Mouse (Mus musculus): ENCODE measurements around the gene Derl3. TPM values are rescaled to one million over a fixed set of nuclear protein-coding genes. Genes with fewer than 3 reads are reported as not detected.

The Derl3 gene
- polyA plus RNA-seq, 1 experiment: not detected

DNA sequence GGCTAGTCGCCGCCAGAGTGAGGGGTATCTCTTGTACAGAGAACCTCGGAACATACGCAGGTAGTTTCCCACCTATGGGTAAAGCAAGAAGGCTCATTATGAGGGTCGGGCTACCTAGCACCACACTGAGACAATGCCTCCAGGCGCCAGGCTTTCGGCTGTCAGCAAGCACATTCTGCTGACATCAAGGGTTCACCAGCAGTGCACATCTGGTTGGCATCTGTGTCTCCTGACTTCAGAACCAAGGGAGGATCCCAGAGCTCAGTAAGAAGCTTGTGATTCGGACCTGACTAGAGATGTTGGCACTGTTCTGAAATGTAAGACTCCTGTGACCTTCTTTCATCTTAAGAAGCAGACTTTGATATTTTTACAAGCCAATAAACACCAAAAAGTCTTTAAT, 23.6 kb downstream of the Derl3 start:
- WGBS: 79% methylated on average over 8 of the region's 8 CpGs
- Histone ChIP-seq H3K4me3 (ENCODE audit: insufficient read depth, low read depth, low read length) (no peak overlapping the region), H3K4me1 (ENCODE audit: control insufficient read depth, insufficient read depth, low read length) (peaks cover 23% of the 10 kb centered on the region), H3K27ac (ENCODE audit: insufficient read depth, low read depth, low read length) (no peak overlapping the region)
- TF ChIP-seq POLR2A (IDR thresholded peaks at IDR 0.05; ENCODE audit: insufficient read depth, low read depth, low read length): no peak

GRCm38 (mm10) chr10:75919026-75919425, 25.8 kb downstream of the Derl3 start:
- TF ChIP-seq POLR2A (IDR thresholded peaks at IDR 0.05; ENCODE audit: insufficient read depth, low read depth, low read length) (no peak), CTCF (IDR thresholded peaks at IDR 0.05; ENCODE audit: insufficient read depth, low read depth, low read length) (no peak)
- H3K4me1 ChIP-seq (ENCODE audit: control insufficient read depth, insufficient read depth, low read length): peaks cover 26% of the 10 kb centered on the region
- 79% methylated on average over 5 of the region's 5 CpGs for WGBS

DNA sequence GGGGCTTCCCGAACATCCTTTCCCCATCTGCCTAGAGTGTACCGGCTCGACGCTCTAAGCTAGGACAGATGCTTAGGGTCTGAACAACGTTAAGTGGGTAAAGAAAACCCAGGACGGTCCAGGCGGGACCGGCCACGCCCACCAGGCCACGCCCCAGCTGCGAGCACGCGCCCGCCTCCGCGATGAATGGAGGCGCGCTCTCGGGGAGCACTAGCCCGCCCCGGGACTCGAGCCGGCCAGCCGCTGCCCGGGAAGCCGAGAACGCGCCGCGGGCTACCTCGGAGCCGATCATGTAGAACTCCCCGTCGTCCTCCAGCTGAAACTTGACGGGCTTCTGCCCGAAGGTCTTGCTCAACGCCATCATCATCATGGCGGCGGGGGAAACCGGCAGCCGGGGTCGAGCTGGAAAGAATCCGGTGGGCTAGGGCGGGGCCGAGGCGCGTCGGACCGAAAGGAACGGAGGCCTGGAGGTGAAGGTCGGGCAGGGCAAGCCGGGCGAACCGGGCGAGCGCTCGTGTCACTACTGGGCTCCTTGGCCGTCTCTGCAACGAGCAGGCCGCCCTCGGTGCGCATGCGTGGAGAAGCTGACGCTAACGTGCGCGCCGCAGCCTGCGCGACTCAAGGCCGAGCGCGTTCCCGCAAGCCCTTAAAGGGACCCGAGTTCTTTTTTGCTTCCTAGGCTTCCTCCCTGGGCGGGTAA, 28.0 kb downstream of the Derl3 start, which contains the start of gene Smarcb1:
TSS of gene Smarcb1 (minus strand) at position 592 of the 700 bp plus-strand sequence.
- under 1% methylated on average over 76 of the region's 76 CpGs for WGBS
- Histone ChIP-seq H3K4me1 (ENCODE audit: control insufficient read depth, insufficient read depth, low read length) (peaks cover 18% of the 10 kb centered on the region), H3K4me3 (ENCODE audit: insufficient read depth, low read depth, low read length) (peak within 1 kb of the TSS; percentile 63), H3K27ac (ENCODE audit: insufficient read depth, low read depth, low read length) (peak within 1 kb of the TSS; percentile 88)
- TF ChIP-seq CTCF (IDR thresholded peaks at IDR 0.05; ENCODE audit: insufficient read depth, low read depth, low read length): no peak
- peak; percentile 92 for TF ChIP-seq POLR2A (IDR thresholded peaks at IDR 0.05; ENCODE audit: insufficient read depth, low read depth, low read length)

More at GRCm38 (mm10) chr10:75919026-75919425, 25.8 kb downstream of the Derl3 start:
- Histone ChIP-seq H3K4me3 (ENCODE audit: insufficient read depth, low read depth, low read length) (no peak overlapping the region), H3K27ac (ENCODE audit: insufficient read depth, low read depth, low read length) (no peak overlapping the region)

DNA sequence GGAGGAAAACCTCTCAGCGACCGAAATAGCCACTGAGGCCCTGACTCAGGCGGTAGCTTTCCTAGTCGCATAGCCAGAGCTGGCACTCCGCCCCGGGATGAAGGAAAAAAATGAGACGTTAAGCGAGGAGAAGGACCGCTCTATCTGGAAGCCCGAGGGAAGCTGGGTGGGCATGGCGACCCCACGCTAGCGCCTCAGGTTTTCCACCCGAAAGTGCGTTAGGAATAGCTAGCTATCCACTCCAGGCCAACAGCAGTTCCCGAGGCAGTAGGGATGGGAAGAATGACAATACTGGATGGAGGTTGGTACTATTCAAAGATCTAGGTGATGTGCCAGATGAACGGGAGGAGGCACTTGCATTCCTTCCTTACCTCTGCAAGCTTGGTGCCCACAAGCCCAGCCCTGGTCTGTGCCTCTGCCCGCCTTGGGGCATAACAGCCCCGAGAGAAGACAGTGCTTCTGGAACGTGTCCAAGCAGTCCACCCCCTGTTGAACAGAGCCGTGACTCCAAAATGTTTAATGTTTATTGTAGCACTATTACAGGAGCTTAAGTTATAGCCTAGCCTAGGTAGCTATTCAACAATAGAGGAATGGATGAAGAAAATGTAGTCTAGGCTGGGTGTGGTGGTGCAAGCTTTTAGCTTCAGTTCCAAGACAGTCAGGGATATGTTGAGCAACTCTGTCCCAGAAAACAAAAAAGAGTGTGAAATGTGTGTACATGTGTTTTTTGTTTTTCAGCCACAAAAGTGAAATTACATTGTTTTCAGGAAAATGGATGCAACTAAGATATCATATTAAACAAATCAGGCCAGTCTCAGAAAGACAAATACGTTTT, 28.7 kb downstream of the Derl3 start:
- Histone ChIP-seq H3K27ac (ENCODE audit: insufficient read depth, low read depth, low read length) (peak overlapping the region; percentile 88), H3K4me3 (ENCODE audit: insufficient read depth, low read depth, low read length) (peak overlapping the region; percentile 63), H3K4me1 (ENCODE audit: control insufficient read depth, insufficient read depth, low read length) (peaks cover 14% of the 10 kb centered on the region)
- WGBS: 3% methylated on average over 22 of the region's 22 CpGs
- no peak for TF ChIP-seq CTCF (IDR thresholded peaks at IDR 0.05; ENCODE audit: insufficient read depth, low read depth, low read length)
- TF ChIP-seq POLR2A (IDR thresholded peaks at IDR 0.05; ENCODE audit: insufficient read depth, low read depth, low read length): peak; percentile 23

DNA sequence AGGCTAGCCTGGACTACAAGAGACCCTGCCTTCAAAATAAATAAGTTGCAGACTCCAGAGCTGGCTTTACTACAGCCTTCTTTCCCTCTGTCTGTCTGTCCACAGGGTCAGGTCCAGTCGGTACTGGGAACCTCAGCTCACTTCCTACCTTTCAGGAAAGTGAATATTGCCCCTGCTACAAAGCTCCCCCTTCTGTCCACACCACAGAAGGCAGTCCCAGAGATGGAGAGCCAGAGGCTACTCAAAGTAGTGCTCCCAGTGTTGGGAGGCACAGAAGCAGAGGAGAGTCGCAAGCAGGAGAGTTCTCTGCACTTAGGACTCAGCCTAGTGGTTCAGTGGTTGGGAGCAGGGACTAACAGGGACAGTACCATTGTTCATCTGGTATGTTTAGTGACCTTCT, 31.1 kb downstream of the Derl3 start:
- H3K27ac ChIP-seq (ENCODE audit: insufficient read depth, low read depth, low read length): no peak overlapping the region
- no peak overlapping the region for H3K4me3 ChIP-seq (ENCODE audit: insufficient read depth, low read depth, low read length)
- WGBS: 67% methylated on average over 2 of the region's 2 CpGs
- H3K4me1 ChIP-seq (ENCODE audit: control insufficient read depth, insufficient read depth, low read length): peaks cover 9% of the 10 kb centered on the region; the same call in 1 of the 2 replicates
- TF ChIP-seq CTCF (IDR thresholded peaks at IDR 0.05; ENCODE audit: insufficient read depth, low read depth, low read length): no peak
- no peak for TF ChIP-seq POLR2A (IDR thresholded peaks at IDR 0.05; ENCODE audit: insufficient read depth, low read depth, low read length)

- Histone ChIP-seq H3K4me1 (ENCODE audit: control insufficient read depth, insufficient read depth, low read length) (peaks cover 8% of the 10 kb centered on the region), H3K4me3 (ENCODE audit: insufficient read depth, low read depth, low read length) (no peak overlapping the region), H3K27ac (ENCODE audit: insufficient read depth, low read depth, low read length) (no peak overlapping the region)
- no peak for TF ChIP-seq POLR2A (IDR thresholded peaks at IDR 0.05; ENCODE audit: insufficient read depth, low read depth, low read length)
- no peak for TF ChIP-seq CTCF (IDR thresholded peaks at IDR 0.05; ENCODE audit: insufficient read depth, low read depth, low read length)
- WGBS: 82% methylated on average over 13 of the region's 13 CpGs
These were observed 33.2 kb downstream of the Derl3 start for GRCm38 (mm10) chr10:75926396-75926795.

GRCm38 (mm10) chr10:75930304-75930703, 37.1 kb downstream of the Derl3 start:
- H3K4me1 ChIP-seq (ENCODE audit: control insufficient read depth, insufficient read depth, low read length): peaks cover 21% of the 10 kb centered on the region
- H3K4me3 ChIP-seq (ENCODE audit: insufficient read depth, low read depth, low read length): no peak overlapping the region
- H3K27ac ChIP-seq (ENCODE audit: insufficient read depth, low read depth, low read length): no peak overlapping the region
- TF ChIP-seq POLR2A (IDR thresholded peaks at IDR 0.05; ENCODE audit: insufficient read depth, low read depth, low read length): no peak
- no peak for TF ChIP-seq CTCF (IDR thresholded peaks at IDR 0.05; ENCODE audit: insufficient read depth, low read depth, low read length)
- WGBS: 22% methylated on average over 6 of the region's 6 CpGs

DNA sequence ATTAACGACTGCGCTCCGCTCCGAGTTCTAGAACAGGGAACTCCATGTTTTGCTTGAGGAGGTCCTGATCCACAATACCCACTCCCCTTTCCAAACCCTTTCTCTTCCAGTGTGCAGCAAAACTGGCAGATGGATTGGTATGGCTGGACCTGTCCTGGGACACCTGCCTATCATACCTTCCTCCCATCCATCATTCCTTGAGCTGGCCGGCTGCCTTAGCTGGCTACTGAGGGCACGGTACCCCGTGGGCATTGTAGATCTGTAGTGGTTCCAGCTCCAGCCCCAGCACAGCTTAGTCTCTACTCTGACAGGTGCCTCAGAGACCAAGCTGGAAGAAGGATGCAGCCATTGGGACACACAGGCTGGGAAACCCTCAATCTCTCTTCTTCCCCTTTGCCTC, 38.1 kb downstream of the Derl3 start:
- 45% methylated on average over 7 of the region's 7 CpGs for WGBS
- TF ChIP-seq POLR2A (IDR thresholded peaks at IDR 0.05; ENCODE audit: insufficient read depth, low read depth, low read length): no peak
- no peak for TF ChIP-seq CTCF (IDR thresholded peaks at IDR 0.05; ENCODE audit: insufficient read depth, low read depth, low read length)

DNA sequence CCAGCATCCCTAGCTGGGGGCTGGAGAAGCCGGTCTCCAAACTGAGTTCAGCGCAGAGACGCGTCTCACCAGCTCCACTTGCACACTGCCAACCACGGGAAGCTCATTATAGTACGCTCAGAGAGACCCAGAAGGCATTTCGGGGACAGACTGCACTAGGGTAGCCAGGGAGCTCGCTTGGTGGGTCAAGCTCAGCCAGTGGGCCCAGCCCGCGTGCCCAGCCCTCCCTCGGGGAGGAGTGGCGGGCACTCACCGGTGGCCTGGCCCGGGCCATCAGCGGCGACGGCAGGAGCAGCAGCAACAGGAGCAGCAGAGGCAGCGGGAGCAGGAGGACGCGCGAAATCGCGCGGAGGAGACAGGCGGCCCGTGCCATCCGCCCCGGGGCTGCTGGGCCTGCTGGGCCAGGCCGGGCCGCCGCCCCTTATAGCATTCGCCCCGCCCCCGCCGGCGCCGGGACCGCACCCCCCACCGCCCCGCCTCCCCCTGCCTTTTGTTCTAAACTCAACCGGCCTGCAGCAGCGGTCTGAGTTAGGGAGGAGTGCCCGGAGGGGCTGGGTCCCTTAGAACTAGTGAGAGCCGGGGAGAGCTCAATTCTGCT, 39.0 kb downstream of the Derl3 start:
- Histone ChIP-seq H3K4me1 (ENCODE audit: control insufficient read depth, insufficient read depth, low read length) (peaks cover 27% of the 10 kb centered on the region), H3K27ac (ENCODE audit: insufficient read depth, low read depth, low read length) (no peak overlapping the region)
- WGBS: 2% methylated on average over 41 of the region's 44 CpGs

More for the DNA sequence above, 38.1 kb downstream of the Derl3 start:
- H3K4me1 ChIP-seq (ENCODE audit: control insufficient read depth, insufficient read depth, low read length): peaks cover 21% of the 10 kb centered on the region
- no peak overlapping the region for H3K4me3 ChIP-seq (ENCODE audit: insufficient read depth, low read depth, low read length)
- no peak overlapping the region for H3K27ac ChIP-seq (ENCODE audit: insufficient read depth, low read depth, low read length)

More for the DNA sequence above, 39.0 kb downstream of the Derl3 start:
- peak overlapping the region; percentile 48 for H3K4me3 ChIP-seq (ENCODE audit: insufficient read depth, low read depth, low read length)
- TF ChIP-seq CTCF (IDR thresholded peaks at IDR 0.05; ENCODE audit: insufficient read depth, low read depth, low read length) (peak; percentile 12; the same call in 1 of the 2 replicates), POLR2A (IDR thresholded peaks at IDR 0.05; ENCODE audit: insufficient read depth, low read depth, low read length) (no peak)

Measured in olfactory bulb, adult 2 months (tissue).